Mouse (Mus musculus): ENCODE measurements around the gene Slc7a5.

DNA sequence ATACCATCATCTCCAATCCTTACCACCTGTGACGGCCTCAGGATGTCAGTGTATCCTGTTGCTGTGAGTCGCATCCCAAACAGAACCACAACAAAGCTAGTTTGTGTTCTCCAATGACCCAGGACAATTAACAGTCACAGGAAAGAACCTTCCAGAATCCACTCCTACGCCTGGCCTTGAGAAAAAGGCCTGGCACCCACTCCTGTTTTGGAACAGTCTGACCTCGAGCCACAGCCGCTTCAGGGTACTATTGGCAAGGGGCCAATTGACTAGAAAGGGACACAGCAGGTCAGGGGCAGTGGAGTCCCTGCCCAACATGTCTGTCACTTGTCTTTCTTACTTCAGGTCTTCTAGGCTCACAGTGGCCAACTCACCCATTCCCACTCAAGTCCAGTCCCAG lies 14.6 kb downstream of the Slc7a5 start:
- TF ChIP-seq POLR2A (IDR thresholded peaks at IDR 0.05; ENCODE audit: low read depth, low read length) (no peak), CTCF (conservative IDR thresholded peaks at IDR 0.05; ENCODE audit: insufficient read depth, insufficient read length, low read depth, low read length) (no peak)
